Mouse (Mus musculus): ENCODE results near the gene Rybp.

Gene Rybp

DNA sequence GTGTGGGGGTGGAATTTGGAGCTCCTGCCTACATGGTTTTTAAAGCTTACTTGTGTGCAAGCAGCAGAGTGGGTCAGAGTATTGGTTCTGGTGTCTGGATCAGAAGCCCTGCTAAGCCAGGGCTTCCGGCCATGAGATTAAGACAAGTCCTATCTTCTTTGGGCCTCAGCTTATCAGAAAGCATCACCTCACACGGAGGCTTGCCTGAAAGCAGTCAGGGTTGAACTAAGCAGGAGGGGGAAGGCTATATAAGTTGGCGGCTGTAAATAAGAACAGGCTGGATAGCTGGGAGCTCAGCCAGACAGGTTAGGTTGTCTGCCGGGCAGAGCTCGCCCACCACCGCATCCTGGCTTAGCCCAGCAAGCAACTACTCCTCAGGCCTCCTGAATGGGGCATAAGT, 99.5 kb downstream of the Rybp start:
- DNase-seq = no peak

- DNase-seq = no peak
Observed at GRCm38 (mm10) chr6:100186789-100187188, 100.5 kb downstream of the Rybp start.

DNA sequence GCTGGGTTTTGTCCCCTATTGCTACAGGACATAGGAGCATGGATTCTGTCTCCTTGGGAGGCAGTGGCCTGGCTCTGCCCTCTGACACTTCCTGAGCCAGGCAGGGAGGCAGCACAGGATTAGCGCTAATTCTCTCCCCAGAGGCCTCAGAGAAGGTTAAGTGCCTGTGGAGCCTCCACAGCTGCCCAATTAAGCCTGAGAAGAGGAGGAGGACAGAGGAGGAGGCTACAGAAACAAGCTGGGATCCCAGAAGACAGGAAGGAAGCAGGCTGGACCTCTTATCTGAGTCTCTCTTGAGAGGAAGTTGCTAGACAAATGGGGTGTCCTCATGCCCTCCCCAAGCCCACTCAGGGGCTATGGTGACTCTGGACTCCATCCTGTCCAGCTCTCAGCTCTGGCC, 101.8 kb downstream of the Rybp start:
- DNase-seq = no peak

DNA sequence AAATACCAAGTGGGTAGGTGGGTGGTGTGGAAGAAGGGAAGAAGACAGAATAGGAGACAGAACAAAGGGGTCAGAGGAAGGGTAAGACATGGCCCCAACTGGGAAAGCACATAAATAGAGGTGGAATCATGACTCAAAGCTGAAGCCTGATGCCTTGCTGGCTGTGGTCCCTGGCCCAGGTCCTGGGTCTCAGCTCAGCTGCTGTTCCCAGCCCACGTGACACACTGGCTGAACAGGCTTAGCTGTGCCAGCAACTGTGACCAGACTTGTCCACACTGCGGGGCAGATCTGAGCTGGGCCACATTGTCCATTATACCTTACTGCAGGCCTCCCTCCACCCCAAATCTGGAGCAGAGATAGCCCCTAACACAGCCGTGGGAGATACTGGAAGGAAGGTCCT, 103.9 kb downstream of the Rybp start:
- no peak for DNase-seq

- DNase-seq = no peak
Observed at GRCm38 (mm10) chr6:100180883-100181262, 106.4 kb downstream of the Rybp start.

DNA sequence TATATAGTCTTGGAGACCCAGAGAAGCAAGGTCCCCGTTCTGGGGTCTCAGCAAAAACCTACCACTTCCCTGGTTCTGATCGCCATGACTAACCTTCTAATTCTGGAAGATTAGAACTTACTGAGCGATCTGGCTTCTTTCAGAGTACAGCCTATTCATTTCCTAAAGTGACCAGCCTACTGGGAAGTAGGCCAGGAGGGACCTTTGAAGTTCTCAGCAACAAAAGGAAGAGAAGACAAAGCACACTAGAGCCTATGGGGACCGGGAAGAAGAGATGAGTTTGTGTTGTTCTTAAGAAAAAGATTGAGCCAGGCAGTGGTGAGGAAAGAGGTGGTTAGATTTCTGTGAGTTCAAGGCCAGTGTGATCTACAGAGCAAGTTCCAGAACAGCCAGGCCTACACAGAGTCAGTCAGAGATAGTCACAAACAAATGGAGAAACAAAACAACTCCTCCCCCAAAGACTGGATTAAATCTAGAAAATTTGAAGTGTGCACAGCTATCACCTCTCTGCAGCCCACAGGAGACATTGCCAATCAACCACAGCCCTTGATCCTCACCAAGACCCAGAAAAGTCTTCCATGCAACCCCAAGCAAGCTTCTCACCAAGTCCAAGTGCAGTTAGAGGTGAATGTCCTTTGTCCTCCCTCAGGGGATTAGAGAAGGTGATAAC, 106.9 kb downstream of the Rybp start:
- DNase-seq = no peak

- no peak for DNase-seq
Observed at GRCm38 (mm10) chr6:100178830-100179229, 108.5 kb downstream of the Rybp start.

All from cerebellum, adult 11 months (tissue).